Mouse (Mus musculus) megakaryocyte, embryonic 14.5 days (primary cell): Measurements from ENCODE around the gene Sars.

Experiments used
- FLI1 ChIP-seq: IDR thresholded peaks from 2 replicates; pipeline ENCODE4 v1.6.1; 2012; ENCODE audit warnings: low read length, inconsistent platforms, mixed read lengths
- GATA1 ChIP-seq: IDR thresholded peaks from 3 replicates; pipeline ENCODE4 v1.6.1; 2012; ENCODE audit warnings: mixed read lengths, low read length, inconsistent platforms, borderline replicate concordance

GRCm38 (mm10) chr3:108392299-108392698 lies 52.7 kb downstream of the Sars start:
- no peak for TF ChIP-seq GATA1
- no peak for TF ChIP-seq FLI1
